Mouse (Mus musculus) ovary, postnatal 14 days (tissue): ENCODE data around the gene Ppfibp1.

ENCODE experiments used
- DNase-seq: peaks from one replicate; pipeline ENCODE4 v3.0.0; 2022; ENCODE audit warnings: low spot score

Gene Ppfibp1

DNA sequence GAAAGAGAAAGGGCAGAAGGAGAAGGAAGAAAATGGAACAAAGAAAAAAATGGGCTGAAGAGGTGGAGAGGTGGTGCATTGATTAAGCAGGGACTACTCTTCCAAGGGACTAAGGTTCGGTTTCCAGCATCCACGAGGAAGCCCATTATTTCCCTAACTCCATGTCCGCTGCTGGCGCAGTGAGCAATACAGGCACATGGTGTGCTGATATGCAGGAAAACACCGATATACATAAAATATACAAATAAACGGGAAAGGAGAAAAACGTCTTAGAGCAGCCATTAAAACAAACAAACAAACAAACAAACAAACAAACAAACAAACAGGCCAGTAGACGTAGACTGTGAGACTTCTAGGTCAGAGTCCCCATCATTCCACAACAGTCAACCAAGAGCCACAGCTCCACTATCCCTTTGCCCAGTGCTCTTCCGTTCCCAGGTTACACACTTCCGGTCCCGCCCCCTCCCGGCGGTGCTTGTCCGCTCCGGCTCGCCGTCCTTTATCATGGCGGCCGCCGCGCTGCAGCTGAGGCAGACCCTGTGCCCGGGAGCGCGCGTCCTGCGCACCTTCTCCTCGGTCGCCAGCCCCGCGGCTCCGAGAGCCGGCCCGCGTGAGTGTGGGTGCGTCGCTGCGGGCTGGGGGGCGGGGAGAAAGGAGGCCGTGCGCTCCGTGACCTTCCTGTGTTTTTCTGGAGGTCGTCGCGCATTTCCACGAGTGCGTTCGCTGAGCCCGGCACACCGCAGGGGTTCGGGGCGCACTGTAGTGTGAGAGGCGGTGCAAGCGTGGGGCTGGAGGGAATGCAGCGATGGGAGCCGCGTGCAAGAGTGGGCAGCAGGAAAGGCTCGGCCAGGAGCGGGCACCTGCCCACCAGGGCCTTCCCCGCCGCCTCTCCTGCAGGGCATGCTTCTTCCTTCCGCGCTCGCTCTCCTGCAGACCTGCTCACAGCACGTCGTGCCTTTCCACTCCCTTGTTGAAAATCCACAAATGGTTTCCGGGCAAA is 154.3 kb downstream of the Ppfibp1 start, which contains the start of gene Mrps35:
TSS of gene Mrps35 (plus strand) at position 474 of the 1,000 bp plus-strand sequence.
- DNase-seq, result peak; percentile 84

DNA sequence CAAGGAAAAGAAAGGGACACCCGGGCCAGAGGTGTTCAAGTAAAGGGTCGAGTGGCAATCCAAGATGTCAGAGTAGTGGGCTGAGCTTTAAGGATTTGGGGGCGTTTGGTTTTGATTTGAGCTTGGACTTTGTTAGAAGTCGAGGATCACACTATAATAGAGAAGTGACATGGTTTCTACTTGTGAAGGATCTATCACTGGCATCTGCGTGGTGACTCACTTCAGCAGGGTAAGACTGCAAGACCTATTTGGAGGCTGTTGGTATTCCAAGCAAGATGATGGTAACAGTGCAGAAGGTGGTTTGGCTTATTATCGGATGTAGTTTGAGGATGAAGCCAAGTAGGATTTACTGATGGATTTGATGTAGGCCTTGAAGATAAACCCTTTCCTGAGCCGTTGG is 155.3 kb downstream of the Ppfibp1 start:
- no peak for DNase-seq

DNA sequence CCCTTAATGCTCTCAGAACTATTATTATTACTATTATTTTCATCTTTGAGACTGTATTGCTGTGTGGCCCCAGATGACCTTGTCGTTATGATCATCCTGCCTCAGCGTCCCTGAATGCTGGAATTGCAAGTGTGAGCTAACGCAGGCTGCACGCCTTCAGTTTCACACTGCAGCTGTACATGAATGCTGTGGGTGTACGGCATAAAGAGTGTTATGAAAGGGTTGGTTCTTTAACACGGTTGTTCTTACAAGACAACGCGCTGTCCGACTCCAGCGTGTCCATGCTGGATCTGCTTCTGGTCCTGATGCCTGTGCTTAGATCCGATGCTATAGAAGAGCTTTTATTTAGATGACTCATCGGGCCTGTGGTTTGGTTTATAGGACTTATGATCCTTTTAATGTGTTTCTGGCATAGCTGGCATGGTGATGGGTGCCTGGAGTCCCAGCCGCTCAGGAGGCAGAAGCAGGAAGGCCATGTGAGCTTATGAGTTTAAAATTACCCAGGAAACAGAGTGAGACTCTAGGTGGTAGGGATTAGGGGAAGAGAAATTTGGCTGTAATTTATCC is 161.0 kb downstream of the Ppfibp1 start:
- no peak for DNase-seq

DNA sequence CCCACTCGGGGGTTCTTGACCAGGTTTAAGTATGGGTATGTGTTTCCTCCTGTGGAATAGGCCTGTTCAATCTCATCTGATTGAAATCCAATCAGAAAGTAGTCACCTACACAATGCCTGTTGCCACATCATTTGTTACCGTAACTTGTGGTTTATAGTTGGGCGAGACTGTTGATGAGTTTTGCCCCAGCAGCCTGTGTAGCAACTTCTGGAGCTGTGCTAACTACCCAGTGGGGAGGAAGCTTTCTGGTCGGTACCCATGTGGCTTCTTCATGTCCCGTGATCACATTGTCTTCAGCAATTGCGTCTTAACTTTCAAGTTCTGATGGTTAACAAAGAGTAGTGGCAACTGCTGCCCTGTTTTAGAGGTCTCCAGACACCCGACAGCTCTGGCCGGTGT is 163.4 kb downstream of the Ppfibp1 start:
- no peak for DNase-seq

DNA sequence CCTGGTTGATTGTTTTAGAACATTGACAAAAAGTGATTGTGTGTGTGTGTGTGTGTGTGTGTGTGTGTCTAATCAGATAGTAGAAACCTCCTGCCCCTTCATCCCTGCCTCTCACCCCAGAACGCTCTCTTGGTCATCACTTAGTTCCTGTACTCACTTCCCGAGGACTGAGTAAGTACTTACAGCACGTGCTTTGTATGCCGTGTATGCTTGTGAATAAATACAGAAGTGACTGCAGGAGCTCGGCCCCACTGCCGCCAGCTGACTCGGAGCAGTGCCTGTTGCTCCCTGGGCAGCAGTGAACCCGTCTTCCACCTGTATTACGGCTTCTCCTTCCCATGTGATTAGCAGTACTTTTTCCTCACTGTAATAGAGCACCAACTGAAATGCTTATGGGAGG is 164.2 kb downstream of the Ppfibp1 start:
- no peak for DNase-seq

DNA sequence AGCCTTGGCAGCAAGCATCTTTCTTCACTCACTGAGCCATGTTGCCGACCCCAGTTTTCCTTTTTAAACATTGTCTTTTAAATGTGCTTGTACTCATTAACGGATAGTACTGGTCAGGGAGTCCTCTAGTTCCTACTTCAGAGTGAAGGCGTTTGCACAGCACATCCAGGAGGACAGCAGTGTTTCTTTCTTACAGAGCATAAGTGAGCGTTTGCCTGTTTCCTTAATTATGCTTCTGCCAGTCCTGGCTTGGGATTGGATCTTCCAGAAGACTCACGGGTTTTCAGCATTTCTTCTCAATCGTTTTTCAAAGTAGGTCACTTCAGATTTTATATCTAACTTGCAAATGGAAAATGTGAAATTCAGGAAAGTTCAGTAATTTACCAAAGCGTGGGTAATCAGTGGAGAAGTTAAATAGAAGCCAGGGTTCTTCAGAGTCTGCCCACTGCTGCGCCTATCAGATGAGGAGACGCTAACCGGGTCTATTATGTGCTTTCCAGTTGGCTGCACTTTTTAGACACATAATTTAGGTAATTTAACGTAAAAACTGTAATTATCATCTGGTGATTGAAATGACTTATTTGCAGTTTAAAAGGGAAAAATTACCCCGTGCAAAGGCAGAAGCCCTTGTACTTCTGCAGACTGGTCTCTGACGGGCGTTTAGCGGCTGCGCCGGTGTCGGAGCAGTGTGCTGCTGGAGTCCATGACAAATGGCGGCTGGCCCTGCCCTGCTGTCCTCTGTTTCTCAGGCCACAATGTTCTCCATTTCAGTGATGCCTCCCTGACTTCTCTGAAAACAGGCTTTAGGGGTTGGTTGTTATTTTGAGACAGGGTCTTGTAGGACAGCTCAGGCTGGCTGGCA is 165.7 kb downstream of the Ppfibp1 start:
- DNase-seq, result no peak

DNA sequence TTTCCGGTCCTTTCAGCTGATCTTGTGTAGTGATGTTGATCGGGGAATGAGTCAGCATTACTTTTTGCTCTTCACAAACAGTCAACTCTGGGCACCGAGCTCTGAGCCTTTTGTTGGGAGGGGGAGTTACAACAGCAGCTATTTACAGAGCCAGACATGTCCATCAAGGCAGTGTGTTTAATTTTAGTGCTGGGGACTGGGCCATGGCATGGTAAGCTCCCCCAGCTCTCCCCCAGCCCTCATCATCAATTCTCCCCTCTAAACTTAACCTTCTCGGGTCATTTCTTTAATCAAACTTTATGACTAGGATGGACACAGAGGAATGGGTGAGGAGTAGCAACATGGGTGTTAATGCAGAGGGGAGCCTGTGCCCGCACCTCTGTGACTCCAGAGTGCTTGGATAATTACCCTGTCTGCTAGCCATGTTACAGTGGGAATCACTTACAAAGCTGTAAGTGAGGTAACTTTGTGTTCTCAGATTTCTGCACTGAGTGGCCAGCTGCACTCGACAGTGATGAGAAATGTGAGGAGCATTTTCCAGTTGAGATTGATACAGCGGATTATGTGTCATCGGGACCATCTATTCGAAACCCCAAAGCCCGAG is 167.2 kb downstream of the Ppfibp1 start:
- no peak for DNase-seq

DNA sequence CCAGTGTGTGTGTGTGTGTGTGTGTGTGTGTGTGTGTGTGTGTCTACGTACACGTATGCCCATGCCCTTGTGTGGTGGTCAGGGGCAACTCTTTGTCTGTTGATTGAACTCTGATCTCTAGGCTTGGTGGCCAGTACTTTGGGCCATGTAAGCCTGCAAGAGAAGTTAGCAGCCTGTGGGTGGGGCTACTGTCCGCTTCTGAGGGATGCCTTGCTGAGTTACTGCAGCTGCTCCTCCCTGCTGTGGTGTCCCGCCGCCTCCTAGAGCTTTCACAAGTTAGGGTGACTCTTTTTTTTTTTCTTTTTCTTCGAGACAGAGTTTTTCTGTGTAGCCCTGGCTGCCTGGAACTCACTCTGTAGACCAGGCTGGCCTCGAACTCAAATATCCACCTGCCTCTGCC is 171.0 kb downstream of the Ppfibp1 start:
- no peak for DNase-seq

DNA sequence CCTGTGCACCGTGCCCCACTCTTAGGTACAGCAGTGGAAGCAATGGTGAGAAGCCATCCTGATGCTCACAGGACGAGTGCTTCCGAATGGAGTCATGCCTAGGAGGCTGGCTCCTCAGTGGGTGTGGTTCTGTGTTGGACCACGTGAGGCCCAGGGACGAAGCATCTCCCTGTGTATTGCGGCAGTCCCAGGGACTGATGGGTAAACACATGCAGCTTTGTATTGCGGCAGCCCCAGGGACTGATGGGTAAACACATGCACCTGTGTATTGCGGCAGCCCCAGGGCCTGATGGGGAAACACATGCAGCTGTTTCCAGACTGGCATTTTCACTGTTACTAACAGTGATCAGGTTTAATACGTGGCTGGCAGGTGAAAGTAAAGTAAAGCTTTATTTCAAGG is 173.3 kb downstream of the Ppfibp1 start:
- DNase-seq, result no peak

DNA sequence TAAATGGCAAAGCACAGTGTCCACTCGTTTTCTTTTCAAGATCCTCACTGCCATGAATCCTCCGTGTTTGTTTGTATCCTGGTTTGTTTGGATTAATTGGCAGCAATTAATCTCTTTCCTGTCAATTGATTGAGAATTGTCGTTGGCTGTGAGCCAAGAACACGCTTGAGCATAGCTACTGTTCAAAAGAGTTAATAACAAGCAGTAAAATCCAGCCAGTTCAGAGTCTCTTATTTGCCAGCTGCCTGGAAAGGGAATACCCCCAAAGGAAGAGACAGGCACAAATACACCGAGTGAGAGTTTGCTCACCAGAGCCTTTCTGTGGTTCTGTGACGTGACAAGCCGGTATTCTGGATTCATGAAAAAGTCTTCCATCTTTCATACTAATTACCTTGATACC is 173.7 kb downstream of the Ppfibp1 start:
- DNase-seq, result no peak

DNA sequence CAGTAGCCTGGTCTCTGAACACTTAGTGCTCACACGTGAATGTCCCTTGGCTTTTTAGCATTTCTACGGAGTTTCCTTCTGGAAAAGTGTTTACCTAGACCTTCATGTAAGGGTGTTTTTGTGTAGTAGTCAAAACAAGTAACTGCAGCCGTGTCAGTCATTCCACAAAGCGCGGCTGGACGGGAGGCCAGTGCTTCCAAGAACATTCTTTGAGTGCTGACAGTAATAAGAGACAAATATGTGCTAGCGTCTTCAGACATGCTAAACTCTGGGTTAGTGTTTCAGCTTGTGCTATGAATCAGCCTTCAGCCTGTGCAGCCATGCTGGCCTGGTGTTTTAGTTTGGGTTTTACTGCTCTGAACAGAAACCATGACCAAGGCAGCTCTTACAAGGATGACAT is 174.4 kb downstream of the Ppfibp1 start:
- DNase-seq, result no peak

DNA sequence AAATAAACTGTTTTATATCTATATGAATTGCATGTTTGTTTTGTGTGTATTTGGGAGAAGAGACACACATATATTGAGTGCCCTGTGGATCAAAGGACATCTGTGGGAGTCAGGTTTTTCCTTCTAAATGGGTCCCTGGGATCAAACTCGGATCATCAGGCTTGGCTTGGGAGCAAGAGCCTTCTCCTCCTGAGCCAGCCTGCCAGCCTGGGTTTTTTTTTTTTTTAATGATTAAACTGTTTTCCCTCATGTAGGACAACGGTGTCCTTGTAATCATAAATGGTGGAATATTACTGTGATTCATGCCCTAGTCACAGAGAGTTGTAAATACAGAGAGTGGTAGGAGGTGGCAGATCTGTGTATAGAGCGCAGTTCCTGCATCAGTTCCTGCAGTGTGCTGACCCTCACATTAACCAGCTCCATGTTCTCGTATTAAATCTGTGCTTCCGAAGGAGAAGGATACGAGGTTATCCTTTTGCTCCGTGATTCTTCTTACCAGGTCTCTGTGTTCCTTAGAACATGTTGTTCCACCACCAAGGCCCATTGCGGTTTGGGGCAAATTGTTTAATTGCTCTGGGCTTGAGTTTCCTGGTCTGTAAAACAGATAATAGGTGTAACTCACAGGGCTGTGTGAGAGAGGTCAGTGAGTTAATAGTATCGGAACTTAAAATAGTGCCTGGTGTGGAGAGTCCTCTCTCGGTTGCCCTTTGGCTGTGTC is 176.1 kb downstream of the Ppfibp1 start:
- no peak for DNase-seq

DNA sequence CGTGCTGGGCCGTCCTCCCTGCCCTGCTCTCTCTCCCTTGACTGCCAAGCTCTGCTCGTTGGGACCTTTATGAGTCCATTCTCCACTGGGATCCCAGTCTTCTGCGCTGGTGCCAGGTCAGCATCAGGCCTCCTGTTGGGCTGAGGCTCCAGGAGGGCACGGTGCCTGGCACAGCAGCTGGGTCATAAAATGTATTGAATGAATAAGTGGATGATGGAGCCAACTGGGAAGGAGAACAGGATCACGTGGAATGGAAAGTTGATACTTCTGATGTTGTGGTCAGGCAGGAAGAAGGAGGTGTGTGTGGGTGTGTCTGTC is 176.6 kb downstream of the Ppfibp1 start:
- no peak for DNase-seq

DNA sequence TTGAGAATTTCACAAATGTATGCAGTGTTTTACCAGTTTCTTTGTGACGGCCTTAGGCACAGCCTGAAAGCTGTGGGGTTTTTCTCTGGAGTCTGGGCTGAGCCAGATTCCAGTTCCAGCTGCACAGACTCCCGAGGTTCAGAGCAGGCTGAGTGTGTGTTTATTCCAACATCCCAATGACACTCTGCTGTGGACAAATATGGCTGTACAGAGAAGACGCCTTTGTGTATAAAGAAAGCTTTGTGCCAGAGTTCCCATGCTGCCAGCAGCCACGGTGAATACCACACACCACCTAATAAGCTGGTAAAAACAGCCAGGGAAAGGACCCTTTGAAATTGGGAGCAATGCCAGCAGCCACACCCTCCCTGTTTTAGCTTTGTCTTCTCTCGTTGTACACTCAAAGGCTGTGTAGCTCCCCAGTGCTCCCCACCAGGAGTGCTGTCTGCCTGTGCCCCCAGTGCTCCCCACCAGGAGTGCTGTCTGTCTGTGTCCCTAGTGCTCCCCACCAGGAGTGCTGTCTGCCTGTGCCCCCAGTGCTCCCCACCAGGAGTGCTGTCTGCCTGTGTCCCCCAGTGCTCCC is 187.6 kb downstream of the Ppfibp1 start:
- no peak for DNase-seq

DNA sequence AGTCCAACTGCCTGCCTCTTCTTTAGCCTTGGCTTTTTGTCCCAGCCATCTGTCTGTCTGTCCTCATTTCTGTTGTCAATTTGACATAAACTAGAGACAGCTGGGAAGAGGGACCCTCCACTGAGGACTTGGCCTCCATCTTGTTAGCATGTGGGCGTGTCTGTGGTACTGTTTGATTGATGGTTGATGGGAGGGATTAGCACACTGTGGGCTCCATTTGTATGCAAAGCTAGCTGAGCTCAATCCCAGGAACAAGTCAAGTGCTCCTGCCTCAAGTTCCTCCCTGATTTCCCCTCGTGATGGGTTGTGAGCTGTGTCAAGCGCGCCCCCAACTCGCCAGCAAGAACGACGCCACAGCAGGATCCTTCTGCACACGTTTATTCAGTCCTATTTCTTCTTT is 188.6 kb downstream of the Ppfibp1 start:
- DNase-seq, result no peak

DNA sequence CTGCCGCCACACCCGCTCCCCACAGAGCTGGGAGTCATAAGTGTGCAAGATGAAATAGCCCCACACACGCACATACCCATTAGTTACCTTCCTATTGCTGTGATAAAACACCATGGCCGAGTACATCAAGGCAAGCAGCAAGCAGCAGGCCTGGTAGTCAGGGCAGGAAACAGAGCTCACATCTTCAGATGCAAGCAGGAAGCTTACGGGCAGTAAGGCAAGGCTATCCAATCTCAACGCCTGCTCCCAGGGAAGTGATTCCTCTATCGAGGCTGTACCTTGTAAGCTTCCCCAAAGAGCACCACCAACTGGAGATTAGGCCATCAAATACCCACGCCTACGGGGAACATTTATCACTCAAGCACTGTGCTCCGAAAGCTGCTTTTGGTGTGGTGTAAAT is 191.6 kb downstream of the Ppfibp1 start:
- no peak for DNase-seq
